Comparison of ENCODE assay signal across 8 mouse cellular contexts in genomic region chr8:105326968-105327367, GRCm38 (mm10). TPM values are rescaled to one million over a fixed set of nuclear protein-coding genes. Genes with fewer than 3 reads are reported as not detected.
DNase-seq lines count a peak whose midpoint lies in the region; ATAC-seq and TF ChIP-seq lines count a peak whose summit lies in the region.

No protein-coding gene starts in this region.

- H3K36me3 ChIP-seq in spleen, adult 2 months (ENCODE audit: control insufficient read depth, insufficient read depth, low read length), result peaks cover 31% of the 10 kb centered on the region
- H3K36me3 ChIP-seq in limb, embryonic 15.5 days, result peaks cover 50% of the 10 kb centered on the region
- H3K36me3 ChIP-seq in stomach, embryonic 16.5 days (ENCODE audit: control insufficient read depth, insufficient read depth, low read length), result peaks cover 30% of the 10 kb centered on the region

- H3K4me2 ChIP-seq in limb, embryonic 15.5 days, result peak overlapping the region; percentile 75
- peak overlapping the region; percentile 88 for H3K4me2 ChIP-seq in stomach, embryonic 16.5 days (ENCODE audit: low read depth, low read length)

- ATAC-seq in limb, embryonic 15.5 days (ENCODE audit: insufficient number of reproducible peaks, low FRiP score, low TSS enrichment, low read depth), result no peak
- no peak for ATAC-seq in stomach, embryonic 16.5 days (ENCODE audit: insufficient read depth, low FRiP score)

- peak in 1 of 2 experiments; percentile 20 for DNase-seq in cerebellum, adult 2 months
- no peak for DNase-seq in cerebellum, adult 11-12 months
- no peak for DNase-seq in spleen, adult 2 months (ENCODE audit: low read depth in 1 of 2, low spot score in 2 of 2)
- DNase-seq in spleen, postnatal 14 days (ENCODE audit: low spot score in 2 of 2), result no peak
- DNase-seq in adrenal gland, adult 2 months, result no peak
- DNase-seq in cerebellum, adult 11 months, result no peak

- peaks cover 3% of the 10 kb centered on the region; the same call in 1 of the 2 replicates for H3K4me1 ChIP-seq in cerebellum, adult 2 months (ENCODE audit: control insufficient read depth, insufficient read depth, low read length)
- H3K4me1 ChIP-seq in spleen, adult 2 months (ENCODE audit: control insufficient read depth, insufficient read depth, insufficient read length), result peaks cover 9% of the 10 kb centered on the region; the same call in 1 of the 2 replicates
- peaks cover 24% of the 10 kb centered on the region for H3K4me1 ChIP-seq in limb, embryonic 15.5 days
- peaks cover 17% of the 10 kb centered on the region for H3K4me1 ChIP-seq in stomach, embryonic 16.5 days (ENCODE audit: control insufficient read depth, insufficient read depth, low read length)

- peak overlapping the region; percentile 83 for H3K4me3 ChIP-seq in cerebellum, adult 2 months (replicated peaks; ENCODE audit: insufficient read depth, low read depth, low read length)
- peak overlapping the region; percentile 74 for H3K4me3 ChIP-seq in spleen, adult 2 months (ENCODE audit: extremely low read depth, insufficient read depth, insufficient read length)
- H3K4me3 ChIP-seq in limb, embryonic 15.5 days, result peak overlapping the region; percentile 73
- peak overlapping the region; percentile 92 for H3K4me3 ChIP-seq in stomach, embryonic 16.5 days (replicated peaks; ENCODE audit: low read length)

- WGBS in cerebellum, adult 2 months, result 26% methylated on average over 6 of the region's 6 CpGs
- WGBS in spleen, adult 2 months, result 39% methylated on average over 6 of the region's 6 CpGs
- 35% methylated on average over 6 of the region's 6 CpGs for WGBS in limb, embryonic 15.5 days
- 25% methylated on average over 6 of the region's 6 CpGs for WGBS in stomach, embryonic 16.5 days

- H3K27me3 ChIP-seq in cerebellum, adult 2 months (ENCODE audit: control insufficient read depth, insufficient read depth, low read length), result no peaks in the 10 kb centered on the region
- no peaks in the 10 kb centered on the region for H3K27me3 ChIP-seq in spleen, adult 2 months (ENCODE audit: control insufficient read depth, insufficient read depth, low read length)
- H3K27me3 ChIP-seq in limb, embryonic 15.5 days, result no peaks in the 10 kb centered on the region
- no peaks in the 10 kb centered on the region for H3K27me3 ChIP-seq in stomach, embryonic 16.5 days (ENCODE audit: control insufficient read depth, insufficient read depth, low read length)

- no peaks in the 10 kb centered on the region for H3K9me3 ChIP-seq in limb, embryonic 15.5 days
- H3K9me3 ChIP-seq in stomach, embryonic 16.5 days (replicated peaks; ENCODE audit: control insufficient read depth, low read length), result no peaks in the 10 kb centered on the region

- no peak for TF ChIP-seq CTCF in cerebellum, adult 2 months (IDR thresholded peaks at IDR 0.05; ENCODE audit: borderline replicate concordance, insufficient read depth, low read depth, low read length)
- TF ChIP-seq CTCF in spleen, adult 2 months (IDR thresholded peaks at IDR 0.05; ENCODE audit: extremely low read depth, insufficient read depth, insufficient read length, insufficient replicate concordance), result no peak

- no peak for TF ChIP-seq POLR2A in cerebellum, adult 2 months (IDR thresholded peaks at IDR 0.05; ENCODE audit: borderline replicate concordance, insufficient read depth, low read length)
- no peak for TF ChIP-seq POLR2A in spleen, adult 2 months (IDR thresholded peaks at IDR 0.05; ENCODE audit: low read depth, low read length)

- peak overlapping the region; percentile 50 for H3K9ac ChIP-seq in limb, embryonic 15.5 days
- peak overlapping the region; percentile 94 for H3K9ac ChIP-seq in stomach, embryonic 16.5 days (ENCODE audit: low read length)

- H3K27ac ChIP-seq in cerebellum, adult 2 months (ENCODE audit: insufficient read depth, low read length), result no peak overlapping the region
- H3K27ac ChIP-seq in spleen, adult 2 months (ENCODE audit: insufficient read depth, low read length), result peak overlapping the region; percentile 5; the same call in 1 of the 2 replicates
- peak overlapping the region; percentile 84; the same call in 1 of the 2 replicates for H3K27ac ChIP-seq in limb, embryonic 15.5 days
- H3K27ac ChIP-seq in stomach, embryonic 16.5 days (ENCODE audit: low read length), result peak overlapping the region; percentile 92; the same call in 1 of the 2 replicates

RNA-seq across cellular contexts. Expression of gene Tmem208, which starts 0.8 kb away (rescaled TPM):
- 106 and 110 TPM in 2 replicates for polyA plus RNA-seq in cerebellum, adult 2 months (2012; rRNA removed)
- 67.8 and 82.2 TPM in 2 replicates for polyA plus RNA-seq in spleen, adult 2 months (2012; rRNA removed)
- 120 and 129 TPM in 2 replicates for polyA plus RNA-seq in limb, embryonic 15.5 days (2015; fragmentation: Nextera tagmentation; extraction: Ambion mirVana)
- 124 and 131 TPM in 2 replicates for polyA plus RNA-seq in stomach, embryonic 16.5 days (2015; fragmentation: Nextera tagmentation; extraction: Ambion mirVana)
- 10 to 100 TPM; 53.7 to 71.4 TPM for total RNA-seq in adrenal gland, adult 2 months (2021)
- 82.8 and 84.1 TPM in 2 replicates for polyA plus RNA-seq in adrenal gland, adult 2 months (2012; rRNA removed)

RNA-seq across cellular contexts. Expression of gene Lrrc29, which starts 0.9 kb away (rescaled TPM):
- 5.0 and 6.3 TPM in 2 replicates for polyA plus RNA-seq in cerebellum, adult 2 months (2012; rRNA removed)
- 9.2 and 11.0 TPM in 2 replicates for polyA plus RNA-seq in spleen, adult 2 months (2012; rRNA removed)
- polyA plus RNA-seq in limb, embryonic 15.5 days (2015; fragmentation: Nextera tagmentation; extraction: Ambion mirVana), result 1.7 and 1.9 TPM in 2 replicates
- polyA plus RNA-seq in stomach, embryonic 16.5 days (2015; fragmentation: Nextera tagmentation; extraction: Ambion mirVana), result 2.1 and 2.4 TPM in 2 replicates
- total RNA-seq in adrenal gland, adult 2 months (2021), result 1 to 10 TPM; 4.3 to 4.4 TPM
- polyA plus RNA-seq in adrenal gland, adult 2 months (2012; rRNA removed), result 8.8 and 11.1 TPM in 2 replicates

RNA-seq across cellular contexts. Expression of gene Fhod1, which starts 20.8 kb away (rescaled TPM):
- 4.0 and 4.2 TPM in 2 replicates for polyA plus RNA-seq in cerebellum, adult 2 months (2012; rRNA removed)
- 52.0 and 58.1 TPM in 2 replicates for polyA plus RNA-seq in spleen, adult 2 months (2012; rRNA removed)
- 1.6 and 1.8 TPM in 2 replicates for polyA plus RNA-seq in limb, embryonic 15.5 days (2015; fragmentation: Nextera tagmentation; extraction: Ambion mirVana)
- polyA plus RNA-seq in stomach, embryonic 16.5 days (2015; fragmentation: Nextera tagmentation; extraction: Ambion mirVana), result 2.2 and 2.5 TPM in 2 replicates
- 10 to 100 TPM in 1 of 2 experiments, 1 to 10 TPM in 1; 7.6 to 16.5 TPM for total RNA-seq in adrenal gland, adult 2 months (2021)
- 16.3 and 21.1 TPM in 2 replicates for polyA plus RNA-seq in adrenal gland, adult 2 months (2012; rRNA removed)

RNA-seq across cellular contexts. Expression of gene Elmo3, which starts 21.6 kb away (rescaled TPM):
- 12.4 and 15.2 TPM in 2 replicates for polyA plus RNA-seq in cerebellum, adult 2 months (2012; rRNA removed)
- polyA plus RNA-seq in spleen, adult 2 months (2012; rRNA removed), result 7.2 and 7.7 TPM in 2 replicates
- 8.9 TPM in 2 replicates for polyA plus RNA-seq in limb, embryonic 15.5 days (2015; fragmentation: Nextera tagmentation; extraction: Ambion mirVana)
- polyA plus RNA-seq in stomach, embryonic 16.5 days (2015; fragmentation: Nextera tagmentation; extraction: Ambion mirVana), result 18.9 and 19.4 TPM in 2 replicates
- 1 to 10 TPM; 5.3 to 6.5 TPM for total RNA-seq in adrenal gland, adult 2 months (2021)
- polyA plus RNA-seq in adrenal gland, adult 2 months (2012; rRNA removed), result 14.2 and 15.4 TPM in 2 replicates

RNA-seq across cellular contexts. Expression of gene Slc9a5, which starts 21.7 kb away (rescaled TPM):
- 51.7 and 62.0 TPM in 2 replicates for polyA plus RNA-seq in cerebellum, adult 2 months (2012; rRNA removed)
- polyA plus RNA-seq in spleen, adult 2 months (2012; rRNA removed), result 3.0 and 4.2 TPM in 2 replicates
- polyA plus RNA-seq in limb, embryonic 15.5 days (2015; fragmentation: Nextera tagmentation; extraction: Ambion mirVana), result 2.7 and 2.9 TPM in 2 replicates
- 1.5 and 1.7 TPM in 2 replicates for polyA plus RNA-seq in stomach, embryonic 16.5 days (2015; fragmentation: Nextera tagmentation; extraction: Ambion mirVana)
- under 1 TPM; 0.55 to 0.86 TPM for total RNA-seq in adrenal gland, adult 2 months (2021)
- 3.3 and 4.1 TPM in 2 replicates for polyA plus RNA-seq in adrenal gland, adult 2 months (2012; rRNA removed)
